Mouse (Mus musculus) G1E (cell line): ENCODE data around the gene Pecr. TPM values are rescaled to one million over a fixed set of nuclear protein-coding genes. Genes with fewer than 3 reads are reported as not detected.

ENCODE experiments used
- ATAC-seq: 2 replicates; pipeline ENCODE4 v1.8.0; 2016; ENCODE audit warnings: mild to moderate bottlenecking; ENCODE audit not compliant: insufficient number of reproducible peaks, poor library complexity, low FRiP score, severe bottlenecking; ENCODE audit errors: extremely low read depth
- DNase-seq: peaks from one replicate; pipeline ENCODE4 v3.0.0; 2012; ENCODE audit warnings: low spot score
- H3K27me3 ChIP-seq: 2 replicates; pipeline ENCODE4 v1.6.1; 2012; ENCODE audit warnings: mild to moderate bottlenecking, low read length, inconsistent platforms; ENCODE audit not compliant: insufficient read depth
- H3K36me3 ChIP-seq: replicated peaks from 2 replicates; pipeline ENCODE3; 2012; ENCODE audit warnings: mild to moderate bottlenecking, inconsistent platforms
- H3K4me1 ChIP-seq: 2 replicates; pipeline ENCODE4 v1.6.1; 2012; ENCODE audit warnings: low read depth, low read length, inconsistent platforms, mixed read lengths; ENCODE audit not compliant: insufficient read depth
- H3K4me3 ChIP-seq: 2 replicates; pipeline ENCODE4 v1.5.1; 2012; ENCODE audit warnings: low read depth, mild to moderate bottlenecking, inconsistent platforms, low read length, moderate library complexity, mixed read lengths
- H3K9me3 ChIP-seq: replicated peaks from 2 replicates; pipeline ENCODE4 v1.6.1; 2012; ENCODE audit warnings: inconsistent platforms
- CTCF ChIP-seq: IDR thresholded peaks from 2 replicates; pipeline ENCODE4 v1.5.1; 2012; ENCODE audit warnings: low read depth, low read length, inconsistent platforms, mixed read lengths
- GATA1 ChIP-seq: IDR thresholded peaks from 2 replicates; pipeline ENCODE4 v1.6.1; 2012; ENCODE audit warnings: borderline replicate concordance, low read length, inconsistent platforms, mixed read lengths
- GATA2 ChIP-seq: IDR thresholded peaks from 2 replicates; pipeline ENCODE4 v1.6.1; 2012; ENCODE audit warnings: low read depth, low read length, inconsistent platforms, borderline replicate concordance
- POLR2AphosphoS5 ChIP-seq: IDR thresholded peaks from 2 replicates; pipeline ENCODE4 v1.6.1; 2012; ENCODE audit warnings: low read depth, low read length, inconsistent platforms; ENCODE audit not compliant: insufficient replicate concordance
- TAL1 ChIP-seq: conservative IDR thresholded peaks from 2 replicates; pipeline ENCODE4 v1.6.1; 2012; ENCODE audit warnings: low read depth, low read length, inconsistent platforms, mixed read lengths
- polyA plus RNA-seq: library from polyadenylated mRNA; stranded (reverse); fragments of >175 nt; gene quantifications from 2 replicates; pipeline ENCODE4 v1.2.3, GENCODE M21; 2012
- total RNA-seq, 2 experiments: library from RNA; stranded (forward) in 1 of 2; stranded (reverse) in 1 of 2; fragments of 200-1000 nt in 1 of 2; fragments of >200 nt in 1 of 2; fragmentation: Nextera tagmentation in 1 of 2; gene quantifications; 2 replicates each; pipeline ENCODE4 v1.2.3; 2014 to 2017

Pecr gene
- total and polyA plus RNA-seq, 3 experiments, result 4.7 to 15.6 (median 13.1) TPM

DNA sequence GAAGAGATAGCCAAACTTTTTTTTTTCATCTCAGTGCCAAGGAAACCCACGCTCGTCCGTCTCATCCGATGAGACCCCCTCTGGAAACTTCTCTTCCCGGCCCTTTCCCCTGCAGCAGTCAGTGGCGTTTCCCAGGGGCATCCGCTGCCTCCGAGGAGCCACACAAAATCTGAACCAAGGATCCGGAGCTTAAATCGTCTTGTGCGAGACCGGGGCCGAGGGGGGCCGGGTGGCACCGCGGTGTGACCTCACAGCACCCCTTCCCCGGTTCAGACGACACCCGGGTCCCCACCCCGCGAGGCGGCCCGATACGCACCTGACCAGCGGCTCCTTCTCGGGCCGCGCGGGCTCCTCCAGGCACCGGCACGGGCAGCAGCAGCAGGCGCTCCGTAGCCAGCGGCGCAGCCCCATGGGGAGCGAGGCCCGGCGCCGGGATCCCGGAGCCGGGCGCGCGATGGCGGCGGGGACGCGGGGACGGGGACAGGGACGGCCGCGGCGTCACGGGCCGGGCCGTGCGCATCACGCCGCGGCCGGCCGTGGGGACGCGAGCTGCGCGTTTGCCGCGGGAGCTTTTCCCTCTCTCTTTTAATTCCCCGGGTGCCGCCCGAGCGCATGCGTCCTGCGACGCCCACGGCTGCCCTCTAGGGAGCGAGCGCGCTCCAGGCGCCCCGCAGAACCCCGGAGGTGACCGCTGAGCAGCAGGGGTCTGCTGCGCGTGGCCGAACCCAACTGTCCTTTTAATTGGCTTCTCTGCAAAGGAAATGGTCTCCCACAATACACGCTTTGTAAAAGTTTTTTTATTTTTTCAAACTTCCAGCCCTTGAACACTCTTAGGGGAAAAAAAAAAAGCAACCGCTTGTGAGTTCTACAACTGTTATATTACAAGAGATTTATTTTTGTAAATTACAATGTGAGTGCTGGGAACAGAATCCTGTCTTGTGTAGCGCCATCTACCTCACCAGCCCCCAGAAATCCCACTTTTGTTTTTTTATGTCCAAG lies 72.1 kb downstream of the Pecr start, which contains the start of gene Mreg:
Gene Mreg (minus strand): TSS at position 607 of the 999 bp plus-strand sequence.
- DNase-seq (no peak), ATAC-seq (no peak)
- H3K4me3 ChIP-seq, result no peak within 1 kb of the TSS
- no peaks in the 10 kb centered on the region for H3K4me1 ChIP-seq
- H3K27me3 ChIP-seq, result peaks cover 20% of the 10 kb centered on the region
- no peaks in the 10 kb centered on the region for H3K36me3 ChIP-seq
- no peak for TF ChIP-seq GATA1
- no peak for TF ChIP-seq POLR2AphosphoS5
- TF ChIP-seq CTCF, result no peak
- peaks cover 4% of the 10 kb centered on the region; the same call in 1 of the 2 replicates for H3K9me3 ChIP-seq

DNA sequence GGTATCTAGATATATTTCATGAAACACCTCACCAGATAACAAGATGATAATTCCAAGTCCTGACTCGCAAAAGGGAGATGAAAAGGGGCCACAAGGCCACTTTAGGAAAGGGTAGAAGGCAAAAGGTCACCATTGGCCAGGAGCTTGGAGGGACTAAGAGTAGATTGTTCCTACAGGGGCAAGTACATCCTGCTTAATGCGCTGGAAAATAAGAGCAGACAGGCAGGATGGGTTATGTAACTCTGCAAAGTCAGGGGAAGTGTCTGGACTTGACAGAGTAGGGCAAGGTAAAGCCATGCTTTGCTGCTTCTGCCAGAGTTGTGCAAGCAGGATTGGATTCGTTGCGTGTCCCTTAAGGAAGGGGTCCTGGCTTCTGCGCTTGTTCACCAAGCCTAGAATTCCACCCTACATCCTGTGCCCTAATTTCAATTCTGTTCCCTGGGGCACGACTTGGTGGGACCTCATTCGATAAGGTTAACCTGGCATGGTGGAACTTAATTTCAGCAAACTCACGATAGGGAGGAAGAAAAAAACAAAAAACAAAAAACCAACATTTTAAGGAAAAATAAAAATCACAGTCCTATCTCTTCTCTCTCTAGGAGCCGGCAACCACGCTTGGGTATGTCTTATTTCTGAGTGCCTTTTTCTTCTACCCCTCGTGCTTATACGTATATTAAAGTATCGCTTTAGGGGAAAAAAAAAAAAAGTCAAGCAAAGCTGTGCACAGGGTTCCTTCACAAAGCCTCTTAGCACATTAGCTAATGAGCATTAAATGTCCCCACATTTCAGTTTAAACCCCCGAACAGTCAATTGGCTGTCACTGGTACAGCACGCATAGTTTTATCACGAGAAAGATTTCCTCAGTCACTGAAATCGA lies 73.1 kb downstream of the Pecr start:
- peaks cover 15% of the 10 kb centered on the region for H3K27me3 ChIP-seq
- DNase-seq (no peak), ATAC-seq (no peak)
- H3K9me3 ChIP-seq, result peaks cover 4% of the 10 kb centered on the region; the same call in 1 of the 2 replicates
- no peak for TF ChIP-seq TAL1
- TF ChIP-seq CTCF, result no peak
- no peak for TF ChIP-seq POLR2AphosphoS5
- no peak for TF ChIP-seq GATA1
- TF ChIP-seq GATA2, result no peak
- H3K4me1 ChIP-seq, result no peaks in the 10 kb centered on the region
- H3K4me3 ChIP-seq, result no peak overlapping the region
- no peaks in the 10 kb centered on the region for H3K36me3 ChIP-seq

Other genes with a start within 250 kb of the Pecr start
- gene Mreg, start 72.0 kb downstream of the Pecr start, total RNA-seq (2014; fragmentation: Nextera tagmentation), result not detected in 2 replicates
- 0.05 and 0.06 TPM in 2 replicates for gene Mreg, start 72.0 kb downstream of the Pecr start, total RNA-seq (2017)
- not detected in 2 replicates for gene Mreg, start 72.0 kb downstream of the Pecr start, polyA plus RNA-seq
- gene Tmem169, start 55 bp upstream of the Pecr start, total RNA-seq (2014; fragmentation: Nextera tagmentation), result not detected in 2 replicates
- 0.12 and 0.33 TPM in 2 replicates for gene Tmem169, start 55 bp upstream of the Pecr start, total RNA-seq (2017)
- gene Tmem169, start 55 bp upstream of the Pecr start, polyA plus RNA-seq, result not detected in 2 replicates
- 84.9 and 85.2 TPM in 2 replicates for gene Xrcc5, start 23.1 kb upstream of the Pecr start, total RNA-seq (2014; fragmentation: Nextera tagmentation)
- gene Xrcc5, start 23.1 kb upstream of the Pecr start, total RNA-seq (2017), result 77.2 and 89.5 TPM in 2 replicates
- gene Xrcc5, start 23.1 kb upstream of the Pecr start, polyA plus RNA-seq, result 2.9 and 3.4 TPM in 2 replicates